Mouse (Mus musculus) liver, adult 2 months (tissue): Measurements from ENCODE around the gene Def6.

Experiments
- CTCF ChIP-seq: fragments of 200-500 bp; IDR thresholded peaks from 2 replicates; pipeline ENCODE4 v1.5.1; 2011; ENCODE audit warnings: low read depth, low read length, control low read depth
- POLR2A ChIP-seq: fragments of 200-500 bp; IDR thresholded peaks from 2 replicates; pipeline ENCODE4 v1.6.1; 2011; ENCODE audit warnings: low read length, control low read depth; ENCODE audit not compliant: insufficient read depth; ENCODE audit errors: extremely low read depth

- TF ChIP-seq CTCF (no peak), POLR2A (no peak)
Observed at GRCm38 (mm10) chr17:28270165-28270564, 62.6 kb downstream of the Def6 start.
